Mouse (Mus musculus) gastrocnemius, postnatal 25 days (tissue): ENCODE data around the gene Nectin4. TPM values are rescaled to one million over a fixed set of nuclear protein-coding genes. Genes with fewer than 3 reads are reported as not detected.

Source experiments
- DNase-seq: peaks from one replicate; pipeline ENCODE4 v3.0.0; 2022
- total RNA-seq, 2 experiments: library from RNA; stranded (reverse); gene quantifications; 1 replicate in 1 of 2; 2 replicates in 1 of 2; pipeline ENCODE4 v1.2.3; 2021

Nectin4 gene
- total RNA-seq, 2 experiments from 2014 or later = not detected

DNA sequence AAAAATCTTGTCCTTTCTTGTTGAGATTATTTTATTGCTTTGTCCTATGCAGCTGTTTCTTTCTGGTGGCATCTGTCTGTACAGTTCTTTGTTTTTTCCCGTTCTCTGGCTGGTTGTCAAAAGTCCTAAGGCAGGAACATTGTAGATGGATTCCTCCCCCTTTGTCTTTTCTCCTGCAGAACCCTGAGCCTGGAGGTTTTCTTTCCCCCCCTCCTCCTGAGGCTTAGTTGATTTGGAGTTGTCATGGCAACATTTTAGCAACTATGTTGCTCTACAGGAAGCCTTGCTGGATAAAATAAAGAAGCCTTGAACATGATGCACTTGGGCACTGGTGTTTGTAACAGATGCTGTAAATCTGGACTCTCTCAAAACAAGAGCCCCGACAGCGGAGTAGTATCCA lies 42.5 kb downstream of the Nectin4 start:
- DNase-seq = no peak

DNA sequence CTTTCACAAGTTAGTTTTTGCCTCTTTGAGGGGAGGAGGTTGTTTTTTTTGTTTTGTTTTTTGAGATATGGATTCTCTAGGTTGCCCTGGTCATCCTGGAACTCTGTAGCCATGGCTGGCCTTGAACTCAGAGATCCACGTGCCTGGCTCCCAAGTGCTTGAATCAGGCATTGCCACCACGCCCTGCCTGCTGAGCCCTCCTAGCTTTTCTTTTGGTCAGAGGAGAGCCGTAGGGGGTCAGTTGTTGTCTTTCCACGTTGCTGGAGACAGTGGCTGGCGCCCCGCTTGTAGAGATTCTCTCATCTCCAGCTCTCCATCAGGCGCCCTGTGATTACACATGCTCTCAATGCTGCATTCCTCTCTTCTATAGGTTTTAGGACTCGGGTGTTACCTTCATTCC lies 43.7 kb downstream of the Nectin4 start:
- no peak for DNase-seq

DNA sequence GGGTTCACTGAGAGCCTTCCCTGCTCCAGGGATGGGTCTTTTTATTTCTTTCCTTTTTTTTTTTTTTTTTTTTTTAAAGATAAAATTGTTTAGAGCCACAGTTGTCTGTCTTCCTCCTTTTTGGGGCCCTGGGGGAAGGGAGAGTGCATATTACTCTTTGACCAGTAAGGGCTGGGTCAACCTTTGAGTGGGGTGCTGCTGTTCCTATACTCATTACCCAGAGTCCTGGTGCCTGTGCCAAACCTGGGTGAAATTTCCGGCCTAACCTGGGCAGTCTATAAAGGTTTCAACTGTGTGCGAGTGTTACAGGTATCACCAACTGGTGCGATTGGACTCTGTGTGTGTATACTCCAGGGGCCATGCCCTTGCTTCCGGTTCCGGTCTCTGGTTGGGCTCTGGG lies 48.8 kb downstream of the Nectin4 start, which contains the start of gene Tstd1:
Gene Tstd1 (plus strand): TSS at position 213 of the 400 bp plus-strand sequence.
- no peak for DNase-seq

DNA sequence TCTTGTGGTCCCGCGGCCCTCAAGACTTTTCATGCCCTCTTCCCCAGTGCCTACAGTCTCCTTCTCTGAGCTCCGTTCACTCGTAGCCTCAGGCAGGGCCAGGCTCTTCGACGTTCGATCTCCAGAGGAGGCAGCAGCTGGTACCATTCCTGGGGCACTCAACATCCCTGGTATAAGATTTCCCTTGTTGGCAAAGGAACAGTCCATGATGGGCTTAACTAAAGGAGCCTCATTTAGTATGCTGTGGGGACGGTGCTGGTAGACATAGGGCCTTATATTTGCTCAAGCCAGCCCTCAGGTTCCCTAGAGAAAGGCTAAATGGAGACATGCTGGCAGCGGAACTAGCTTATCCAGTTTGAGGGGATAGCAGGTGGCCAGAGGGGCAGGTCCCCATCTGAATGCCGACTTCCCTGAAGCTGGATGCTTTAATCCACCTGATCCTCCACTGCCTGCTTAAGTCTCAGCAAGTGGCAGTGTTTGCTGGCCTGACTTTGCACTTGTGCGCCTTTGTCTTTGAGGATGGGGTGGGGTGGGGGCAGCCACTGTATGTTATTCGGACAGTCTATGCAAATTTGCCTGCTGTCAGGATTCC lies 49.5 kb downstream of the Nectin4 start:
- DNase-seq = no peak

DNA sequence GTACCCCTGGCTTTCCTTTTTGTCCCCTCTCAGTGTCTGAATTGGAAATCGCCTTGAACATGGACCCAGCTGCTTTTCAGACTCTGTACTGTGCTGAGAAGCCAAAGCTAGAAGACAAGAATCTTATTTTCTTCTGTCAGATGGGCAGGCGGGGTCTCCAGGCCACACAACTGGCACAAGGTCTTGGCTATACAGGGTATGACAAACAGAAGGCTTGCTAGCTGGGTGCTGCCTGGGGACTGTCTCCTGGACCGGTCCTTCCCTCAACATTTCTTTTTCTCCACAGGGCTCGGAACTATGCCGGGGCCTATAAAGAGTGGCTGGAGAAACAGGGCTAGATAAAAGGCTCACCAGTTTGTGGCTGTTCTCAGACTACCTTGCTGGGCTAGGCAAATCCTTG lies 50.0 kb downstream of the Nectin4 start:
- no peak for DNase-seq

DNA sequence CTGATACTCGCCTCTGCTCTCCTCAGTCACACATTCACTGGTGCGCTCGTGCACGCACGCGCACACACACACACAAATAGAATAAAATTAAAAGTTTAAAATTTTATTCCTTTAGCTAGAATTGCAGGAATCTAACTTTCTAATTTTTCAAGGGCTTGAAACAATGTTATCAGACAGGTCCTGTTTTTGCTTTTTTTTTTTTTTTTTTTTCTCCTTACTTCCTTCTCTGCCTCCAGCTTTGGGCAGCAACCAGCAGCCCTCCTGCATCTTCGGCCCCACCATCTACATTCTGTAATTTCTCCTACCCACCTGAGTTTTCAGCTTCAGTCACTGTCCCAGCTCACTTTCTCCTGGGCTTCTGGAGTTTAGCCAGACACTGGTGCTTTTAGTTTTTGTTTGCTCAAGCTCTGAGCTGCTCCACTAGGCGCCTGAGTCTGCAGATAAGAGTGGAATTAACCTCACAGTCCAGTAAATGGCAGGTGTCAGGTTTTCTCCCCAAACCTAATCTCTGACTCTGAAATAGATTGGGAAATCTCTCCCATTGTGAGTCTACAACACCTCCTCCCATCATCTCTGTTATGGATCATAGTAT lies 52.7 kb downstream of the Nectin4 start:
- DNase-seq = no peak

DNA sequence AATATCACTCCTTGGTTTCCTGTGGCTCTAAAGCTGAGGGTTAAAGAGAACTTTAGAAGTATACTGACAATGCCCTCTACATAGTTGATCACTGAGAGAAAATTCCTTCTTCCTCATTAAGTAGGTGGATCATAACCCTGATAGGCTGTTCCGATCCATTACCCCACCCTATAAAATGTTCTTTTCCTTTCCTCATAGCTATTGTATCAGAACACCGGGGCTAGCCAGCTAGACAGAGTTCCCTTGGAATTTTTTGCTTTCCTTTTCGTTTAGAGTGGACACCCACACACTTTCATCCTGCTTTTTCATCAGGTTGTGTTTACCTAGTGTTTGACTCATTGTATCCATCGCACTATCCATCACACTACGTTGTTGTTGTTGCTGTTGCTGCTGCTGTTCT lies 54.7 kb downstream of the Nectin4 start:
- DNase-seq = no peak

DNA sequence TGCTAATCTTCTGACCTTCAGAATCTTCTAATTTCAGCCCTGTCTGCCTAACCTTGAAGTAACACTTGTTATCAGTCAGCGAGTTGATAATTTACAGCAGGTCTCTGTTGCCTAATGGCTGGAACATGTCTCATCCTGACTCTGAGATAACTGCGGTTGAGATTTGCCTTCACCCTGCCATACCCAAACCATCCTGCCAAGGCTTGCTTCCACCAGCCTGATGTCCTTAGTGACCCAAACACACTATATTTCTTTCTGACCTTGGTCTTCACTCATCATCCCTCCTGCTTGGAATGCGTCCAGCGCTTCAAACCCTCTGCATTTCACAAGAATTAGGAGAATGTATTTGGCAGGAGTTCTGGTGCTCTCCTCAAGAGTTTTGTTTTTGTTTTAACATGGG lies 55.2 kb downstream of the Nectin4 start:
- no peak for DNase-seq

DNA sequence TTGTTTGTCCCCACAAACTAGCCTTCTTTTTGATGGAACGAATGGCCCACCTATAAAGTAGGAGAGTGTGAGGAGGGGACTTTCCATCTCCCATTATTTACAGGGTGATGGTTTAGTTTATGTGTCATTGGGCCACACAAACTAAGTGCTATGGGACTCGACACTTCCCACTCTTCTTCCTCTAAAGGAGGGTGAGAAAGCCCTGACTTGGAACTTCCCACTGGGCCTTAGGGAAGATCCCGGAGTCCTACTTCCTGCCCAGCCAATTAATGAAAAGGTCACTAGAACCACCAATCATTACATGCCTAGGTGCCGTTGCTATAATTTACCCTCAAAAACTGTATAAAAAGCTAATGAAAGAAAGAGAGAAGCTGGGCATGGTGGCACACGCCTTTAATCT lies 62.3 kb downstream of the Nectin4 start:
- no peak for DNase-seq

DNA sequence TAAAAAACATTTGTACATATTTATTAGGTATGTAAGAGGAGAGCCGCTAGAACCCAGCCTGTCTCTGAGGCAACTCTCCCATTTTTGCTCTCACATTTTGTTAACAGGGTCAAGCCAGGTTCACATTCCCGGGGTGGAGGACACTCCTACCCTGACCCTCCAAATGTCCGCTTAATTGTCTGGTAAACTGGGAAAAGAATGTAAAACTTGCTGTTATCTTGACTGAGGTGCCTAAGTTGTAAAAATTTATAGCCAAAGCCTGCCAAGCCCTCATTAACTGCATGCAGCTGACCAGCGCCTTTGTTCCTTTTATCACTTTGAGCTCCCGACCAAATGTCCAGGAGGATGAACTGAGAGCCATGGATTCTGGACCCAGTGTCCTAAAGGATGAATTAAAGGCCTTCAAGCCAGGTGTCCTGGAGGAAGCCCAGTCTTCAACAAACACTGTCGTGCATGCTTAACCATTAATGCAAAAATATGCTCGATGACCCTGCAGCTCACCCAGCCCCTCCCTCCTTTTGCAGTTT lies 65.5 kb downstream of the Nectin4 start:
- no peak for DNase-seq

DNA sequence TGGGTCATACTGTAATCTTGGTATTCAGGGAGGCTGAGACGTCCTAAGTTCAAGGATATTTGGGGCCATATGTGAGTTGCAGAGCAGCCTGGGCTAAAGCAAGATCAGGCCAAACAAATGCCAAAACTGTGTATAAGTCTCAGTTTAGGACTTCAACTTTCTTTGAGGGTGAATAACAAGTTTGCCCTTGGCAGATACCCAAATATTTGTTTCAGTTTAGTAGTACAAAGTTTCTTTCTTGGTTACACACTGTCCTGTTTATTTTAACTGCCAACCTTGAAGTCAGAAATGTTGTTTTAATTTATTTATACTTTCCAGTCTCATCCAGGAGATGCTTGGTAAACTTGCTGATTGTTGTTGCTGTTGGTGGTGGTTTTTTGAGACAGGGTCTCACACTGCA lies 66.1 kb downstream of the Nectin4 start:
- DNase-seq = no peak

DNA sequence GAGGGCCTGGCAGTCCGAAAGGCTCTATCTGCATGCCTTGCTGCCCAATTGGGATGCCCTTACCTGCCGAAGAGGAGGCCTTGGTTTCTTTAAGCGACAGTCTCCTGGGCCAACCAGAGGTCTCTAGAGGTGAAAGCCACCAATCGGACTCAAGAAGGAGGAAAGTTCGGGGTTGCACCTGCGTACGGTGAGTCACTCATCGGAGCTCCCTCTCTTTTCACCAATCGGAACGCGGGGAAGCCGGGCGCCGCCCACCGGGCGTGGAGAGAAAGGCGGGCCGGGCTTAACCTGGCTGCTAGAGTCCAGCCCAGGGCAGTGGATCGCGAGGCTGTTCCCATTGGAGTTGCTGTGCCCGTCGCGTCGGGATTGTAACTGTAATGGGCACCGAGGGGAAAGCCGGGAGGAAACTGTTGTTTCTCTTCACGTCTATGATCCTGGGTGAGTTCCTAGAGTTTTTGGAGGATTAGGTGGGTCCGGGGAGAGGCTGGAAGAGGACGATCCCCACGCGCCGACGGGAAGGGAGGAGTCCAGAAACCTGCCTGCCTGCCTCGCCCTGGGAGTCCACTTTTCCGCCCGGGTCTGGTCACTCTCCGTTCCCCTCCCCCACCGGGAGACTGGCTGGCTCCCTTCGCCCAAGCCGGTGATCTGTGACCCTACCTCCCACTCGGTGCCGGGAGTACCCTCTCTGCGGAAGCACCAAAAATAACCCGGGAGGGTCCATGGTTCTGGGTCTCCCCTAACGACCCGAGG lies 67.5 kb downstream of the Nectin4 start, which contains the start of gene F11r:
Gene F11r (plus strand): TSS at position 272 of the 750 bp plus-strand sequence.
- DNase-seq = peak; percentile 48

Other genes with a start within 250 kb of the Nectin4 start
- 100 to 1,000 TPM; 692 to 785 TPM for gene Sdhc, start 219.5 kb upstream of the Nectin4 start, total RNA-seq
- 100 to 1,000 TPM in 1 of 2 experiments, 10 to 100 TPM in 1; 99.1 to 120 TPM for gene Mpz, start 219.4 kb upstream of the Nectin4 start, total RNA-seq
- 10 to 100 TPM; 15.0 to 48.8 TPM for gene Pcp4l1, start 173.8 kb upstream of the Nectin4 start, total RNA-seq
- not detected for gene Nr1i3, start 156.1 kb upstream of the Nectin4 start, total RNA-seq
- gene Tomm40l, start 147.6 kb upstream of the Nectin4 start, total RNA-seq = 10 to 100 TPM; 52.0 to 52.5 TPM
- not detected for gene Apoa2, start 145.0 kb upstream of the Nectin4 start, total RNA-seq
- 1 to 10 TPM; 3.2 to 3.9 TPM for gene Fcer1g, start 135.7 kb upstream of the Nectin4 start, total RNA-seq
- 1 to 10 TPM in 1 of 2 experiments, under 1 TPM in 1; 0.43 to 1.4 TPM for gene Adamts4, start 119.7 kb upstream of the Nectin4 start, total RNA-seq
- gene Ndufs2, start 118.7 kb upstream of the Nectin4 start, total RNA-seq = 1,000 to 10,000 TPM in 1 of 2 experiments, 100 to 1,000 TPM in 1; 872 to 1,009 TPM
- 1 to 10 TPM; 8.6 to 9.8 TPM for gene B4galt3, start 99.8 kb upstream of the Nectin4 start, total RNA-seq
- gene Ppox, start 88.9 kb upstream of the Nectin4 start, total RNA-seq = 10 to 100 TPM in 1 of 2 experiments, 1 to 10 TPM in 1; 9.4 to 11.6 TPM
- 10 to 100 TPM; 14.2 to 15.7 TPM for gene Usp21, start 82.1 kb upstream of the Nectin4 start, total RNA-seq
- gene Ufc1, start 75.1 kb upstream of the Nectin4 start, total RNA-seq = 10 to 100 TPM; 70.9 to 80.8 TPM
- gene Dedd, start 41.0 kb upstream of the Nectin4 start, total RNA-seq = 10 to 100 TPM; 26.4 to 29.6 TPM
- 10 to 100 TPM; 21.8 to 21.9 TPM for gene Nit1, start 24.5 kb upstream of the Nectin4 start, total RNA-seq
- 10 to 100 TPM; 85.5 to 89.0 TPM for gene Pfdn2, start 24.4 kb upstream of the Nectin4 start, total RNA-seq
- not detected for gene Klhdc9, start 9.3 kb upstream of the Nectin4 start, total RNA-seq
- gene Arhgap30, start 18.9 kb downstream of the Nectin4 start, total RNA-seq = under 1 TPM; 0.49 to 0.86 TPM
- gene Usf1, start 41.2 kb downstream of the Nectin4 start, total RNA-seq = 10 to 100 TPM; 24.6 to 25.2 TPM
- gene Tstd1, start 48.8 kb downstream of the Nectin4 start, total RNA-seq = 1 to 10 TPM in 1 of 2 experiments, under 1 TPM in 1; 0.95 to 1.3 TPM
- 1 to 10 TPM; 6.2 to 6.9 TPM for gene F11r, start 67.4 kb downstream of the Nectin4 start, total RNA-seq
- gene Alyref2, start 133.4 kb downstream of the Nectin4 start, total RNA-seq = 1 to 10 TPM; 1.6 to 1.9 TPM
- gene Itln1, start 165.2 kb downstream of the Nectin4 start, total RNA-seq = not detected
- not detected for gene Cd244a, start 189.1 kb downstream of the Nectin4 start, total RNA-seq
- gene Ly9, start 237.3 kb downstream of the Nectin4 start, total RNA-seq = under 1 TPM; 0.10 to 0.27 TPM